Mouse (Mus musculus) kidney, adult 11 months (tissue): ENCODE results near the gene Irf9.

ENCODE experiments used
- DNase-seq: peaks from one replicate; pipeline ENCODE4 v3.0.0; 2022

Irf9 gene

DNA sequence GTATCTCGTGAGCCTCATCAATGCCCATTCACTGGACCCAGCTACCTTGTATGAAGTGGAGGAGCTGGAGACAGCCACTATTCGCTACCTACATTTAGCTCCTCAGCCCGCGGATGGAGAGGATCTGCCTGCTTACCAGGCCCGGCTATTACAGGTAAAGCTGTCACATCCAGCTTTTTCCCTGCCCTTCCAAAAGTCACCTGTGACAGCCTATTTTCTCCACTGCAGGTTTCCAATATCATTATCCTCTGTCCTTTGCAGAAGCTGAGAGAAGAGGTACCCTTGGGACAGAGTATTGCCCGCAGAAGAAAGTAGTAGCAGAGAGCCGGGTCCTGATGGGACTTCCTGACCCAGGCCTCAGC, at the start of gene Irf9:
Irf9 (plus strand) TSS at position 301 of the 362 bp plus-strand sequence.
- no peak for DNase-seq

- DNase-seq: no peak
Observed at GRCm38 (mm10) chr14:55554635-55555034, 48.7 kb upstream of the Irf9 start.

- no peak for DNase-seq
Observed at GRCm38 (mm10) chr14:55555788-55556187, 47.6 kb upstream of the Irf9 start.

DNA sequence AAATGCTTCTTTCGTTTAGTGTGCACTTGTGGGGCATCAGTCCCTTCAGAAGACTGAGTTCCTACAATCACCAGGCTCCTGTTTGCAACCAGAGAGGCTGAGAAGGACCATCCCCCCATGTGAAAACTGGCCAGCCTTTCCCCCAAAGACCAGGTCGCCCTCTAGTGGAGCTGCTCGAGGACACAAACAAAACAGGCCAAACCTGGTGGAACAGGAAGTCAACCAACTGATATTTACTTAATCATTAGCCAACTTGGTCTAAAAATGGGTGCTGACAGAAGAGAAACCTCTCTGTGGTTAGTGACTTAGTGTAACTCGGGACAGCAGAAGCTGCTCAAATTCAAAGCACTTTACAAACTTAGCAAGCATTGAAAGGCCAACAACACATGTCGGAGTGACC, 46.4 kb upstream of the Irf9 start:
- peak; percentile 89 for DNase-seq

DNA sequence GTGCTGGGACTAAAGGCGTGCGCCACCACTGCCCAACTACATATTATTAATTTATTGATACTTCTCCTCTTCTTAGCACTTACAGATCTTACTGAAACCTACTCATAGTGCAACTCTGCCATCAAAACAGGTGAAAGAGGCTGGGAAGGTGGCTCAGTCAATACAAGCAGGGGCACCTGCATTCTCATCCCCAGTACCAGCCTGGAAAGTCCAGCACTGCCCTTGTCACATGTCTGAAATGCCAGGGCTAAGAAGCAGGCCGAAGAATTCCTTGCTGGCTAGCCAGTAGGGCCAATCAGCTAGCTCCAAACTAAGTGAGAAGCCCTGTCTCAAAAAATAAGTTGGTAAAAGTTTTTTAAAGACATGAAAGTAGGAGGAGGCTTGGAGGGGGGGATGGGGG, 45.8 kb upstream of the Irf9 start:
- peak; percentile 42 for DNase-seq

DNA sequence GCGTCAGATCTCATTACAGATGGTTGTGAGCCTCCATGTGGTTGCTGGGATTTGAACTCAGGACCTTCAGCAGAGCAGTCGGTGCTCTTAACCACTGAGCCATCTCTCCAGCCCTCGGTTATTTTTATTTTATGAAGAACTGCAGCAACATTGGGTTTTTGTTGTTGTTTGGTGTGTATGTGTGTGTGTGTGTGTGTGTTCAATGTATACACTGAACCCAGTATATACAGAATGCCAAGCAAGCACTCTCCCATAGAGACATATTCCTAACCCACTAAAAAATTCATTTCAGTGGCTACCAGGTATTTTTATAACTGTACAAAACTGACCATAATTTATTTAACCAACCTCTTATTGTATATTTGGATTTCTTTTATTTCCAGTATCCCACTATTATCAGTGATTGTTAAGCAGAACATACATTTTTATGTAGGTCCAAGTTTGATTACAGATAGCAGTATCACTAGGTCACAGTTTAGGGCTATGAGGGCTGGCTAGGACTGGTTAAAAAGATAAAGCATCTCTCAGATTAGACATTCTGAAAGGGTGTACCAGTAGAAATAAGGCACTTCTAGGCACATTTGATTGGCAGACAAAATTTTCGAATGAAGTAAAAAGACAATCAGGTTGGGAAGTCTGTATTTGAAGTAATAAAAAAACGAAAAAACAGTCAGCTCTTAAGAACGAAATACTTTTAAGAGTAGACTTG, 44.5 kb upstream of the Irf9 start:
- DNase-seq: no peak

- DNase-seq: peak; percentile 97
Observed at GRCm38 (mm10) chr14:55559799-55560201, 43.6 kb upstream of the Irf9 start, which contains the start of gene Dcaf11. TSS of gene Dcaf11 (plus strand) at chr14:55560006.

GRCm38 (mm10) chr14:55560202-55561073, 42.9 kb upstream of the Irf9 start, which contains the start of gene A730061H03Rik:
TSS of gene A730061H03Rik (minus strand) at chr14:55560406.
- DNase-seq: peak; percentile 99

DNA sequence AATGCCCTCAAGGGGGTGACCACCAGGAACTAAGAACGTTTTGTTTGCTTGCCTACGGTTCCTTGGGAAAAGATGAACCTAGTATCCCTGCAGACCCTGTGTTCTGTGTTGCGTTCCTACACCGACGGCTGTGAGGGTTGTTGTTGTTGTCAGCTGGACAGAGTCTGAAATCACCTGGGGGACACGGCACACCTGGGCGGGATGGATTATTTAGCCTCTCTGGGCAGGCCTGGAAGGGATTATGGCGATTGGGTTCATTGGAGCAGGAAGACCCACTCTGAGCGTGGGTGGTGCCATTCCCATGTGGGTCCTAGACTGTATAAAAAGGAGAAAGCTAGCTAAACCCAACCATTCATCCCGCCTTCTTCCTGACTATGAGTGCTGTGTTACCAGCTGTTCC, 41.5 kb upstream of the Irf9 start:
- DNase-seq: peak; percentile 47

GRCm38 (mm10) chr14:55563249-55563648, 40.1 kb upstream of the Irf9 start:
- DNase-seq: no peak

- DNase-seq: no peak
Observed at GRCm38 (mm10) chr14:55565748-55566147, 37.6 kb upstream of the Irf9 start.

- peak; percentile 64 for DNase-seq
Observed at GRCm38 (mm10) chr14:55567496-55567895, 35.9 kb upstream of the Irf9 start.

GRCm38 (mm10) chr14:55570588-55570987, 32.8 kb upstream of the Irf9 start:
- no peak for DNase-seq

- DNase-seq: no peak
Observed at GRCm38 (mm10) chr14:55571760-55572159, 31.6 kb upstream of the Irf9 start.

GRCm38 (mm10) chr14:55575302-55575701, 28.1 kb upstream of the Irf9 start, which contains the start of gene Fitm1:
TSS of gene Fitm1 (plus strand) at chr14:55575617.
- no peak for DNase-seq

- peak; percentile 60 for DNase-seq
Observed at GRCm38 (mm10) chr14:55575711-55576110, 27.7 kb upstream of the Irf9 start.

DNA sequence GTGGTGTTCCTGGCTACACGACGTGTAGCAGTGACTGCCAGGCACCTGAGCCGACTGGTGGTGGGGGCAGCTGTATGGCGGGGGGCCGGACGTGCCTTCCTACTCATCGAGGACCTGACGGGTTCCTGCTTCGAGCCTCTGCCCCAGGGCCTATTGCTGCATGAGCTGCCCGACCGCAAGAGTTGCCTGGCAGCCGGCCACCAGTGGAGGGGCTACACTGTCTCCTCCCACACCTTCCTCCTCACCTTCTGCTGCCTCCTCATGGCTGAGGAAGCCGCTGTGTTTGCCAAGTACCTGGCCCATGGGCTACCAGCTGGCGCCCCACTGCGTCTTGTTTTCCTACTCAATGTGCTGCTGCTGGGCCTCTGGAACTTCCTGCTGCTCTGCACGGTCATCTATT, 27.0 kb upstream of the Irf9 start:
- no peak for DNase-seq

DNA sequence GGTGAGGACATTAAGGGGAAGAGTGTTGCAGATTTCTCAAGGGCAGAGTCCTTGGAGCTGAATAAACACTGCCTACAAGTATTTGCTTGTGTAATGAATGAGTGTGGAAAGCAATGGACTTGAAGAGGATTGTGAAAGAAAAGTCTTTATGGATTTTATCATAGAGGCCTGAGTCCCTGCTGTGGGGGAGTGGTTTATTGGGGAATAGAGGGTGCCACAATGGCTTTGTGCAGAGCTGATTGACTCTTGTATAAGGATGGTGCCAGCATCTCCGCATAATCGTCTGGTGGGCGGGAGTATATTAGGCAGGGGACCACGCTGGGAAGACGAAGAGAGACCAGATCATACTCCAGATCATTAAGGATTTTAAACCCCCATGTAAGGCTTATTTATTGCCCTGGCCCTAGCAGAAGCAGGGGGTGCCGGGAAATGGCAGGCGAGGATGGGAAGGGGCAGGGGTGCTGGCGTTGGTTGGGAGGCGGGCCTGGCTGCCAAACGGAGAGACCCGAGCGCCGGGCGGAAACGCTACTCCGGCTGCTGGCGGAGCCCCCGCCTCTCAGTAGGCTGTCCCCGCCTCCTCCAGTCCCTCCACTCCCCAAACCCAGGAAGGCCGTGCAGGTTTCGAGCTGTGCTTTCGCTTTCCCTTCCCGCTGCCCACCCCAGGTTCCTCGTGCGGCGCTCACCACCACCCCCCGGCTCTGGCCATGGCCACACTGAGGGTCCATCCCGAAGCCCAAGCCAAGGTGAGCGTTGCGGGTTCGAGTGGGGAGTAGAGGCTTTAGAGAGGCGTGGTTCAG, 25.3 kb upstream of the Irf9 start, which contains the start of gene Psme1:
Psme1 (plus strand) TSS at position 253 of the 797 bp plus-strand sequence.
- DNase-seq: peak; percentile 80

DNA sequence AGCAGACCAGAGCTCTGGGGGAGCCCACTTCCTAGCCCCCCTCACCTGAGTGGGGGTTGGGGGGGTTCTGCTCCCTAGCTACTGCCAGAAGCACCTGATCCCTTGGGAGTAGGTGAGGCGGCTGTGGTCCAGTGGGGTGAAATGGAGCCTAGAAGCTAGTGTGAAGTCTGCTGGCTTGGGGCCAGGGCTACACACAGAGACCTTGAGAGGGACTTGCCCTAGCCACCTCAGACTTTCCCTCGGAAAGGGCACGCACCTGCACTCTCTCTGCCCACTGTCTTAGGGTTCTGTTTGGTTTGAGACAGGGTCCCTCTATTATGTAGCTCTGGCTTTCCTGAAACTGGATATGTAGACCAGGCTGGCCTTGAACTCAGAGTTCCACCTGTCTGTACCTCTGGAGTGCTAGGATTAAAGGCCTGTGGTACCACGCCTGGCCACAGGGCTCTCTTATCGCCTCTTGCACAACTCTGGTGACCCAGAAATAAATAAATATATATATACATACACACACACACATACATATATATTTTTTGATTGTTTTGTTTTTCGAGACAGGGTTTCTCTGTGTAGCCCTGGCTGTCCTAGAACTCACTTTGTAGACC, 24.6 kb upstream of the Irf9 start:
- DNase-seq: peak; percentile 80

- no peak for DNase-seq
Observed at GRCm38 (mm10) chr14:55579511-55580496, 23.6 kb upstream of the Irf9 start.

- no peak for DNase-seq
Observed at GRCm38 (mm10) chr14:55580731-55581130, 22.6 kb upstream of the Irf9 start.
